Mouse (Mus musculus) ES-Bruce4 (cell line): ENCODE measurements around the gene Golga5. TPM values are rescaled to one million over a fixed set of nuclear protein-coding genes. Genes with fewer than 3 reads are reported as not detected.

Experiments
- H3K27ac ChIP-seq: 2 replicates; pipeline ENCODE4 v1.5.1; 2012; ENCODE audit warnings: low read length, inconsistent platforms; ENCODE audit not compliant: insufficient read depth
- H3K27me3 ChIP-seq: 2 replicates; pipeline ENCODE4 v1.6.1; 2012; ENCODE audit warnings: mild to moderate bottlenecking, low read length, inconsistent platforms; ENCODE audit not compliant: control insufficient read depth, poor library complexity, insufficient read depth, severe bottlenecking
- H3K36me3 ChIP-seq: 2 replicates; pipeline ENCODE4 v1.6.1; 2012; ENCODE audit warnings: inconsistent platforms, mild to moderate bottlenecking, low read length, moderate library complexity; ENCODE audit not compliant: control insufficient read depth, poor library complexity, insufficient read depth, severe bottlenecking
- H3K4me1 ChIP-seq: one replicate; pipeline ENCODE4 v1.8.1; 2011; ENCODE audit warnings: low read length; ENCODE audit not compliant: control insufficient read depth, insufficient read depth
- H3K4me3 ChIP-seq: 2 replicates; pipeline ENCODE4 v1.5.1; 2011; ENCODE audit warnings: low read depth, mild to moderate bottlenecking, low read length
- H3K9ac ChIP-seq: 2 replicates; pipeline ENCODE4 v1.6.1; 2012; ENCODE audit warnings: low read depth, mild to moderate bottlenecking, inconsistent platforms; ENCODE audit not compliant: poor library complexity, severe bottlenecking
- H3K9me3 ChIP-seq: replicated peaks from 2 replicates; pipeline ENCODE4 v1.6.1; 2012; ENCODE audit warnings: mild to moderate bottlenecking, low read length, inconsistent platforms; ENCODE audit not compliant: control insufficient read depth, poor library complexity, insufficient read depth, severe bottlenecking
- CTCF ChIP-seq: IDR thresholded peaks from one replicate; pipeline ENCODE4 v1.8.1; 2011; ENCODE audit warnings: low read depth, low read length
- EP300 ChIP-seq: IDR thresholded peaks from 2 replicates; pipeline ENCODE4 v1.6.1; 2011; ENCODE audit warnings: low read depth, low read length; ENCODE audit not compliant: insufficient read depth
- POLR2A ChIP-seq: IDR thresholded peaks from one replicate; pipeline ENCODE4 v1.8.1; 2011; ENCODE audit warnings: low read length; ENCODE audit not compliant: insufficient read depth
- polyA plus RNA-seq: library from polyadenylated mRNA; stranded (reverse); fragments of >200 nt; gene quantifications from 2 replicates; pipeline ENCODE4 v1.2.4, GENCODE M21; 2011; ENCODE audit warnings: low read depth; ENCODE audit not compliant: missing spikeins, insufficient read depth, insufficient read length

Gene Golga5
- polyA plus RNA-seq, 1 experiment = 32.9 TPM

- no peak for TF ChIP-seq CTCF
- TF ChIP-seq EP300 = no peak
- no peak for TF ChIP-seq POLR2A
- Histone ChIP-seq H3K4me1 (no peaks in the 10 kb centered on the region), H3K36me3 (no peaks in the 10 kb centered on the region; the same call in 1 of the 2 replicates), H3K4me3 (no peak overlapping the region), H3K9ac (no peak overlapping the region), H3K27me3 (no peaks in the 10 kb centered on the region), H3K9me3 (no peaks in the 10 kb centered on the region), H3K27ac (no peak overlapping the region)
Observed at GRCm38 (mm10) chr12:102497905-102498304, 29.0 kb downstream of the Golga5 start.

DNA sequence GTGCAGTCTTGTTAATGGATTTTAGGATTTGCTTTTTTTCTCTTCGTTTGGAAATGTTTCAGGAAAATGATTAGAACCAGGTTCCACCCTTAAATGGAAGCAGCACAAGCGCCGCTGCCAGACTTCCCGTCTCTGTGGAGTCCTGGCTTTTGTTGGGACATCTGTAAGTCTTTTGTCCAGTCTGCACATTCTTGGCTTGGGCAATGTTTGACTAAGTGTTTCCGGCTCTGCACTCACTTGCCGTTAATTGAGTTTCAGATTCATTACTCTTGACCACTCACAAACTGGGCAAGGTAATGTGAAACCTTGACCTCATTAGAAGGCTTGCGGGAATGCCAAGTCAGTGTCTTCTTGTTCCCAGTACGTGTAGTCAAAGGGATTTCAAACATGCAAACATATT, 29.8 kb downstream of the Golga5 start:
- H3K4me3 ChIP-seq = no peak overlapping the region
- no peak overlapping the region for H3K9ac ChIP-seq
- H3K27ac ChIP-seq = no peak overlapping the region
- no peak for TF ChIP-seq EP300
- no peak for TF ChIP-seq POLR2A
- TF ChIP-seq CTCF = no peak
- no peaks in the 10 kb centered on the region for H3K9me3 ChIP-seq
- no peaks in the 10 kb centered on the region for H3K27me3 ChIP-seq
- no peaks in the 10 kb centered on the region; the same call in 1 of the 2 replicates for H3K36me3 ChIP-seq
- no peaks in the 10 kb centered on the region for H3K4me1 ChIP-seq

DNA sequence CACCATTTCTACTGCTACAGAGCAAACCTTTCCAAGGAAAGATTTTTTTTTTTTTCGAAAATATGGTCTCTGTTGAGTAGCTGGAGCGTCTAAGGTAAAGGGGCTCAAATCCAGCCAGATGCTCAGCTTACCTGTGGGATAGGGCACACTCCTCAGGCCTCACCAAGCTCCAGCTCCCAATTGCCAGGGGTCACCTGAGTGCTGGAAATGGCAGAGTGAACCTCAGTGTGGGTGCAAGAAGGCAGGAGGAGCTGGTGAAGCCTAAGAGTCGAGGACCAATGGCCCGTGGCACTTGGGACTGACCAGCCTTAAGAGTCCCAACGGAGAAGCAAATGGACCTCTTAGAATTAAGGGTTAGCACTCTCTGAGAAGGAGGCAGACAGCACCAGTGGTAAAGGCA, 30.3 kb downstream of the Golga5 start:
- no peaks in the 10 kb centered on the region for H3K9me3 ChIP-seq
- no peaks in the 10 kb centered on the region for H3K27me3 ChIP-seq
- no peak for TF ChIP-seq CTCF
- TF ChIP-seq POLR2A = no peak
- TF ChIP-seq EP300 = no peak
- no peak overlapping the region for H3K27ac ChIP-seq
- H3K4me1 ChIP-seq = no peaks in the 10 kb centered on the region
- no peaks in the 10 kb centered on the region; the same call in 1 of the 2 replicates for H3K36me3 ChIP-seq
- no peak overlapping the region for H3K4me3 ChIP-seq
- no peak overlapping the region for H3K9ac ChIP-seq

DNA sequence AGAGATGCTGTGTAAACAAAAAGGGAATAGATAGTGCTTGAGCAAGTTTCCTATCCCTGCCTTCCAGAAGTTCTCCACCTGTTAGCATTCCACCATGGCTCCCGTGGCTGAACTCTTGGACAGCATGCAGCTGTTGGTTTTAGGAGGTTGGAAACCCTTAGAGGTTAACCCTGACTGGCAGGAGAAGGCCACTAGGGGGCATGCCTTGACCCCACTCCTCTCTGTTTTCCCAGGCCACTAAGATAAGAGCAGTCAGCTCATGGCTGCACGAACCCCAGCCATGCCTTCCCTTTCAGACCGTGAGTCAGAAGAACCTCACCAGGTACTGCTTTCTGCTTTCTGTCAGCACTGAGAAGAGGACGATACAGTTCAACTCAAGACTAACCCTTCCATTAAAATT, 30.8 kb downstream of the Golga5 start:
- Histone ChIP-seq H3K4me3 (no peak overlapping the region), H3K9me3 (no peaks in the 10 kb centered on the region), H3K27me3 (no peaks in the 10 kb centered on the region), H3K4me1 (peaks cover 3% of the 10 kb centered on the region), H3K9ac (no peak overlapping the region), H3K27ac (no peak overlapping the region), H3K36me3 (no peaks in the 10 kb centered on the region)
- TF ChIP-seq EP300 (no peak), CTCF (peak; percentile 81)

GRCm38 (mm10) chr12:102501038-102501437, 32.1 kb downstream of the Golga5 start:
- TF ChIP-seq POLR2A = no peak
- TF ChIP-seq EP300 = no peak
- TF ChIP-seq CTCF = no peak
- no peaks in the 10 kb centered on the region for H3K9me3 ChIP-seq

DNA sequence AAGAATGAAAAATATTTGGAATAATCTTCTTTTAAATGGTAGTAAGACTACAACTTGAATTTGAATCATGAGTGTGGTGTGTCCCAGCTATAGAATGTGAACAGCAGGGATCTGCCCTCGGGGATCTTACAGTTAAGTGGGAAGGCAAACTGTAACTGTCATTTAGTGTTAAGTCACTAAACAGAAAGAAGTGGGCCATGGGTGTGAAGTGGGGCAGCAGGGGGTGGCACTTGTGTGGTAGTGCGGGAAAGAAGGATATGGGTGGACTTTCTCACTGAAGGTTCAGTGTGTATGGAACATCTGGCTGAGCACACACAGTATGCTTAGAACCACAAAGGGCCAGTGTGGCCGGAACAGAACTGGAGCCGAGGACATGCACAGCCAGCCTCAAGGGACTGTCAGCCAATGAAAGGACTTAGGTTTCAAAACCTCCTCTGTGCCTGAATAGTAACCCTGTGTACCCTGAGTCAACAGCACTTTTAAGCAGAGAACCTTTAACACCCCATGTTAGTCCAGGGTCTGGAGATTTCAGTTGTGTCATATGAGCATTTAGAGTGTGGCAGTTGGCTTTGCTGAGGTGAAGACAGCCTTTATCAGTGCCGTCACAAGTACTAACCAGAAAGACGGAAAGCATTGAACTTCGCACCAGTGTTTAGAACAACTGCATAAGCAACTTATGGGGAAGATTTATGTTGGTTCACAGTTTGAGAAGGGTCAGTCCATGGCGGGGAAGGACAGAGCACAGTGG, 33.1 kb downstream of the Golga5 start:
- H3K27me3 ChIP-seq = no peaks in the 10 kb centered on the region
- no peaks in the 10 kb centered on the region for H3K9me3 ChIP-seq
- H3K4me1 ChIP-seq = peaks cover 5% of the 10 kb centered on the region
- H3K4me3 ChIP-seq = no peak overlapping the region
- H3K9ac ChIP-seq = no peak overlapping the region
- TF ChIP-seq CTCF (no peak), EP300 (no peak), POLR2A (no peak)
- no peaks in the 10 kb centered on the region for H3K36me3 ChIP-seq
- no peak overlapping the region for H3K27ac ChIP-seq

More at GRCm38 (mm10) chr12:102501038-102501437, 32.1 kb downstream of the Golga5 start:
- Histone ChIP-seq H3K9ac (no peak overlapping the region), H3K27ac (no peak overlapping the region), H3K36me3 (no peaks in the 10 kb centered on the region), H3K4me3 (no peak overlapping the region), H3K4me1 (peaks cover 5% of the 10 kb centered on the region), H3K27me3 (no peaks in the 10 kb centered on the region)
